Mouse (Mus musculus) midbrain, embryonic 13.5 days (tissue): ENCODE measurements at regions not wholly inside any gene's neighbourhood (a gene's known extent, or its start where the extent isn't known, plus 50 kb on each side); places are given as distances from the start of the nearest gene placed in this dataset.

Experiments used
- ATAC-seq: fragments of 200-750 bp; cut with Nextera tagmentation; 2 replicates; pipeline ENCODE4 v1.8.0; 2017; ENCODE audit warnings: mild to moderate bottlenecking, moderate TSS enrichment, moderate library complexity
- H3K27ac ChIP-seq: fragments of 300-500 bp; sonication (generic); 2 replicates; pipeline ENCODE4 v1.5.1; 2015; ENCODE audit warnings: inconsistent platforms, mild to moderate bottlenecking, moderate library complexity
- H3K27me3 ChIP-seq: fragments of 300-500 bp; sonication (generic); 2 replicates; pipeline ENCODE4 v1.6.1; 2015; ENCODE audit warnings: mild to moderate bottlenecking, inconsistent platforms
- H3K36me3 ChIP-seq: fragments of 300-500 bp; sonication (generic); 2 replicates; pipeline ENCODE4 v1.6.1; 2015; ENCODE audit warnings: mild to moderate bottlenecking, inconsistent platforms
- H3K4me1 ChIP-seq: fragments of 300-500 bp; sonication (generic); replicated peaks from 2 replicates; pipeline ENCODE4 v1.6.1; 2015; ENCODE audit warnings: inconsistent platforms
- H3K4me2 ChIP-seq: fragments of 300-500 bp; sonication (generic); replicated peaks from 2 replicates; pipeline ENCODE4 v1.6.1; 2015; ENCODE audit warnings: moderate library complexity, mild to moderate bottlenecking, inconsistent platforms
- H3K4me3 ChIP-seq: fragments of 300-500 bp; sonication (generic); replicated peaks from 2 replicates; pipeline ENCODE4 v1.5.1; 2015; ENCODE audit warnings: mild to moderate bottlenecking, inconsistent platforms
- H3K9ac ChIP-seq: fragments of 300-500 bp; sonication (generic); replicated peaks from 2 replicates; pipeline ENCODE4 v1.6.1; 2015; ENCODE audit warnings: mild to moderate bottlenecking, inconsistent platforms
- H3K9me3 ChIP-seq: fragments of 300-500 bp; sonication (generic); 2 replicates; pipeline ENCODE4 v1.6.1; 2016; ENCODE audit warnings: mild to moderate bottlenecking, inconsistent platforms
- WGBS: fragments of 180-500 bp; shearing (Covaris S2); methylation state at CpG from one replicate; pipeline ENCODE4 v1.1.7; 2015; 5-methylcytosine and 5-hydroxymethylcytosine counted together

- Histone ChIP-seq H3K4me3 (no peak overlapping the region), H3K27me3 (no peaks in the 10 kb centered on the region), H3K4me2 (no peak overlapping the region), H3K27ac (no peak overlapping the region), H3K9me3 (no peaks in the 10 kb centered on the region), H3K36me3 (no peaks in the 10 kb centered on the region), H3K9ac (no peak overlapping the region), H3K4me1 (no peaks in the 10 kb centered on the region)
- no peak for ATAC-seq
- WGBS: 87% methylated on average over 1 of the region's 1 CpGs
Measured at GRCm38 (mm10) chr12:64736008-64736663, 181.6 kb upstream of the Gm527 start.

GRCm38 (mm10) chr12:64703419-64703818 lies 214.3 kb upstream of the Gm527 start:
- Histone ChIP-seq H3K4me3 (no peak overlapping the region), H3K9ac (no peak overlapping the region), H3K9me3 (no peaks in the 10 kb centered on the region), H3K4me2 (no peak overlapping the region), H3K36me3 (no peaks in the 10 kb centered on the region), H3K4me1 (no peaks in the 10 kb centered on the region), H3K27ac (no peak overlapping the region), H3K27me3 (no peaks in the 10 kb centered on the region)
- 96% methylated on average over 5 of the region's 5 CpGs for WGBS
- ATAC-seq: no peak

GRCm38 (mm10) chr12:64701066-64701465 lies 216.6 kb upstream of the Gm527 start:
- H3K27ac ChIP-seq: no peak overlapping the region
- no peak overlapping the region for H3K4me3 ChIP-seq
- H3K4me1 ChIP-seq: no peaks in the 10 kb centered on the region
- H3K36me3 ChIP-seq: no peaks in the 10 kb centered on the region
- no peaks in the 10 kb centered on the region for H3K9me3 ChIP-seq
- no peak overlapping the region for H3K9ac ChIP-seq
- 84% methylated on average over 3 of the region's 3 CpGs for WGBS
- no peak for ATAC-seq
- H3K27me3 ChIP-seq: no peaks in the 10 kb centered on the region
- H3K4me2 ChIP-seq: no peak overlapping the region

GRCm38 (mm10) chr12:64695343-64695742 lies 220.9 kb upstream of the Fscb start:
- Histone ChIP-seq H3K4me1 (peaks cover 11% of the 10 kb centered on the region), H3K4me3 (no peak overlapping the region), H3K9me3 (no peaks in the 10 kb centered on the region), H3K4me2 (no peak overlapping the region), H3K27ac (no peak overlapping the region), H3K36me3 (no peaks in the 10 kb centered on the region), H3K9ac (no peak overlapping the region), H3K27me3 (no peaks in the 10 kb centered on the region)
- WGBS: 100% methylated on average over 1 of the region's 1 CpGs
- peak; percentile 70 for ATAC-seq

GRCm38 (mm10) chr12:64692196-64693169 lies 218.0 kb upstream of the Fscb start:
- H3K27ac ChIP-seq: peak overlapping the region; percentile 51
- H3K9me3 ChIP-seq: no peaks in the 10 kb centered on the region
- H3K4me1 ChIP-seq: peaks cover 11% of the 10 kb centered on the region
- H3K9ac ChIP-seq: no peak overlapping the region
- H3K27me3 ChIP-seq: no peaks in the 10 kb centered on the region
- peak; percentile 88 for ATAC-seq
- no peak overlapping the region for H3K4me2 ChIP-seq
- WGBS: 30% methylated on average over 10 of the region's 10 CpGs
- no peak overlapping the region for H3K4me3 ChIP-seq
- no peaks in the 10 kb centered on the region for H3K36me3 ChIP-seq

GRCm38 (mm10) chr12:64689642-64690041 lies 215.2 kb upstream of the Fscb start:
- H3K9me3 ChIP-seq: no peaks in the 10 kb centered on the region
- ATAC-seq: no peak

GRCm38 (mm10) chr12:64688618-64689017 lies 214.1 kb upstream of the Fscb start:
- no peaks in the 10 kb centered on the region for H3K36me3 ChIP-seq
- 91% methylated on average over 1 of the region's 1 CpGs for WGBS

More at GRCm38 (mm10) chr12:64689642-64690041, 215.2 kb upstream of the Fscb start:
- peaks cover 11% of the 10 kb centered on the region for H3K4me1 ChIP-seq
- H3K4me3 ChIP-seq: no peak overlapping the region
- H3K27me3 ChIP-seq: no peaks in the 10 kb centered on the region
- no peaks in the 10 kb centered on the region for H3K36me3 ChIP-seq
- no peak overlapping the region for H3K4me2 ChIP-seq
- H3K27ac ChIP-seq: no peak overlapping the region
- H3K9ac ChIP-seq: no peak overlapping the region

GRCm38 (mm10) chr12:64640864-64641416 lies 166.4 kb upstream of the Fscb start:
- Histone ChIP-seq H3K9ac (no peak overlapping the region), H3K4me1 (no peaks in the 10 kb centered on the region), H3K27ac (no peak overlapping the region), H3K4me2 (no peak overlapping the region), H3K9me3 (no peaks in the 10 kb centered on the region), H3K27me3 (no peaks in the 10 kb centered on the region), H3K4me3 (no peak overlapping the region), H3K36me3 (no peaks in the 10 kb centered on the region)
- WGBS: 38% methylated on average over 1 of the region's 1 CpGs
- ATAC-seq: no peak

More at GRCm38 (mm10) chr12:64688618-64689017, 214.1 kb upstream of the Fscb start:
- Histone ChIP-seq H3K9me3 (no peaks in the 10 kb centered on the region), H3K27ac (no peak overlapping the region), H3K9ac (no peak overlapping the region), H3K4me3 (no peak overlapping the region), H3K4me1 (peaks cover 11% of the 10 kb centered on the region), H3K4me2 (no peak overlapping the region), H3K27me3 (no peaks in the 10 kb centered on the region)
- no peak for ATAC-seq

GRCm38 (mm10) chr12:64614877-64615276 lies 140.4 kb upstream of the Fscb start:
- no peaks in the 10 kb centered on the region for H3K27me3 ChIP-seq
- no peak overlapping the region for H3K9ac ChIP-seq
- H3K9me3 ChIP-seq: no peaks in the 10 kb centered on the region
- ATAC-seq: no peak
- no peak overlapping the region for H3K4me3 ChIP-seq
- H3K27ac ChIP-seq: no peak overlapping the region
- no peak overlapping the region for H3K4me2 ChIP-seq
- H3K4me1 ChIP-seq: peaks cover 5% of the 10 kb centered on the region
- H3K36me3 ChIP-seq: no peaks in the 10 kb centered on the region
